Mouse (Mus musculus) inflammation-experienced regulatory T-cells, adult 6 months (primary cell): ENCODE data around the gene Olfr78. TPM values are rescaled to one million over a fixed set of nuclear protein-coding genes. Genes with fewer than 3 reads are reported as not detected.

ENCODE experiments used
- ATAC-seq: one replicate; pipeline ENCODE4 v1.8.0; 2017
- polyA plus RNA-seq, 3 experiments: library from polyadenylated mRNA; unstranded; fragments of 100-300 nt; shearing (Covaris generic); gene quantifications; one replicate each; pipeline ENCODE4 v1.2.1; 2017

Gene Olfr78
- polyA plus RNA-seq, result not detected

DNA sequence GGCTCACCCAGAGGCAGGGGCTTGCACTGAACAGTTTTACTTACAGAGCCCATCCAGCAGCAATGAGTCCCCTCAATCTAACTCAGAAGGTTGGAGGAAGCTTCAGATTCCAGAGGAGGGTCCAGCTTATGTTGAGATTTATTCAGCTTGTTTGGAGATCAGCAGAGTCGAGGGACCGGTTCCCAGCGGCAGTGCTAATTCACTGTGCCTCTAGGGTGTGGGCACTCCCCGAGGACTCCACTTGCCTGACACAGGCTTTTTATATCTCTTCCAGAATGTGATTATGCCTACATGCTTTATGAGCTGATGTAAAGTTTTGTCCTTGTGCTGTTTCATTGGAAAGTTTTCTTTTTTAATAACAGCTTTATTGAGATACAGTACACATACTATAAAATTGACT is at the start of gene Olfr78, which contains the start of gene Olfr560:
Gene Olfr78 (minus strand): TSS at position 206 of the 400 bp plus-strand sequence.
Gene Olfr560 (minus strand): TSS at position 101 of the 400 bp plus-strand sequence.
- ATAC-seq, result no peak

DNA sequence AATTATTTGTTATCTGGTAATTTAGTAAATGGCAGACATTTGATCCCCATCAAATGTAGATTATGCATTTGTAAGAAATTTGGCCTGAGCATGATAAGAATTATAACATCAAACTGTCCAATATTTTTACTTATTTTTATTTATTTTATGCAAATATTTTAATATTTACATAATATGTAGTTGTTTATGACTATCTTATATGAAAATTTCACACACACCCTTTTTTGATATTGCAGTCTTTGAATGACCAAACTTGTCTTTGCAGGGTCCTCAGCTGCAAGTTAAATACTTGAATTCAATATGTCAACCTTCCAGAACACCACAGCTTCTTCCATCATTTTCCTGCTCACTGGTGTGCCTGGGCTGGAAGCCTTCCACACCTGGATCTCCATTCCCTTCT is 43.9 kb upstream of the Olfr78 start, which contains the start of gene Olfr564:
Gene Olfr564 (plus strand): TSS at position 301 of the 400 bp plus-strand sequence.
- no peak for ATAC-seq

DNA sequence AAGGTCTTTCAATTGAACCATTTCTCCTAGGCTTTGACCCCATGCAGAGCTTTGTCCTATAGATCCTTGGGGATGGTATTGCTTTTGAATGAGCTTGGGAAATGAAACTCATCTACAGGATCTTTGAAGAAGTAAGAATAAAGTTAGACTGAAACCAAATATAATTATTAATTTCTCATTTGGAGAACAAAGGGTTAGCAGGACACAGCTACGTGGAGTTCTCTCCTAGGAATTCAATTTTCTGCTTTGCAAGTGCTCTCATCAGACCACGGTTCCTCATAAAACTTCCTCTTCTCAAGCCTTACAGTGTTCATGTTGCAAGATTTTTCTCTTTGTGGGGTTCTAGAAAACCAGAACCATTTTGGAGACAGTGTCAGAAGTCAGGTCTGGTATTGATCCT is 11.7 kb upstream of the Olfr78 start, which contains the start of gene Olfr561:
Gene Olfr561 (plus strand): TSS at position 301 of the 400 bp plus-strand sequence.
- ATAC-seq, result no peak

GRCm38 (mm10) chr7:102752086-102752485 is 7.2 kb downstream of the Olfr78 start:
- no peak for ATAC-seq

DNA sequence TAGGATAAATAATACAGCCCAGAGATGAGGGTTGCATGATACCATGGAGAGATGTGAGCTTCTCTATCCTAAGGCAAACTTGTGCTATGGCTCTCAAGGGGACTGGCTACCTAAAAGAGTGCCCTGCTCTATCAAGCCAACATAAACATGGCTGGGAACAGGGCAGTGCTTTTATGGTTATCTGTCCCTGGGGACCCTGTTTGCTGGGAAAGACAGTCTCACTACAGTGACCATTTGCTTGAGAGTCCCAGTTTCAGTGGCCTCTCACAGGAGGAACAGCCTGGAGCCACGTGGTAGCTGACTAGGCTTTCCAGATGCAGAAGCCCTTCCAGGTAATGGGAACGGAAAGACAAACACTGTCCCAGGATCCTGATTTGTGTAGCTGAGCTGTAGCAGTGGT is 21.6 kb downstream of the Olfr78 start:
- ATAC-seq, result no peak

DNA sequence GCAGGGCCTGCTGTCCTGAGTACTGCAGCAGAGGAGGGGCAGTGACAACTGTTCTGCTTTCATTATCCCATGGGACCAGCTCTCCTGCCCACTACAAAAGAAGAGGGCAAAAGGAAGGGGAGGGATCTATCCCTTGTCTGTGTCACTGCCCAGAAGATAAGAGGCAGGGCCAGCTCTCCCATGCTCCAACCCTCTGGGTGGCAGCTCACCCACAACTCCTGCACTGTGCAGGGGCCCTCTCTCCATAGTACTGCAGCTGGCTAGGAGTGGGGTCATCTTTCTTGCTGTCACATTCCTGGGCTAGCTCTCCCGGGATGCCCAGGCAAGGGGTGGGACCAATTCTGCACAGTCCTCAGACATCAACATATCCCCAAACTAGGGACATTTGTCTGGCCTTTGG is 25.5 kb downstream of the Olfr78 start:
- ATAC-seq, result no peak

DNA sequence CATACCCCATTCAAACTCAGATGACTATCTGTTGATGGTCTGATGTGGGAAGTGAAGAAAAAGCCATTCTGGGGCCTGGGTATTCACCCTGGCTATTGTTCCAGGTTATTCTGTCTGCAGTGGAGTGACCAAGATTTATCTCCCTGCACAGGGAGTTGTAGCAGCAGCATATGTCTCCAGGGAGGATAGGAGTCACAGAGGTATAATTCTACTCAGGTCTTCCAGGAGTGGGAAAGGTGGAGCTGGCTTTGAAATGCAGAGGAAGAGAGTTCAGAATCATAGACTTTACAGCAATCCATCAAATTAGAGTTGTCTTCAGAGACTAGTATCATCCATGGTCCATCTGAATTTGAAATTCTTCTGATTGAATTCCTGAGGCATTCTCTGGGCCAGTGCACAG is 31.9 kb downstream of the Olfr78 start, which contains the start of gene Olfr559:
Gene Olfr559 (minus strand): TSS at position 101 of the 400 bp plus-strand sequence.
- no peak for ATAC-seq

- ATAC-seq, result no peak
These were observed 40.3 kb downstream of the Olfr78 start, which contains the start of gene Olfr33 for GRCm38 (mm10) chr7:102718970-102719369. TSS of gene Olfr33 (minus strand) at chr7:102719070.

- ATAC-seq, result no peak
These were observed 57.4 kb downstream of the Olfr78 start, which contains the start of gene Olfr558 for GRCm38 (mm10) chr7:102701915-102702314. TSS of gene Olfr558 (plus strand) at chr7:102702215.

DNA sequence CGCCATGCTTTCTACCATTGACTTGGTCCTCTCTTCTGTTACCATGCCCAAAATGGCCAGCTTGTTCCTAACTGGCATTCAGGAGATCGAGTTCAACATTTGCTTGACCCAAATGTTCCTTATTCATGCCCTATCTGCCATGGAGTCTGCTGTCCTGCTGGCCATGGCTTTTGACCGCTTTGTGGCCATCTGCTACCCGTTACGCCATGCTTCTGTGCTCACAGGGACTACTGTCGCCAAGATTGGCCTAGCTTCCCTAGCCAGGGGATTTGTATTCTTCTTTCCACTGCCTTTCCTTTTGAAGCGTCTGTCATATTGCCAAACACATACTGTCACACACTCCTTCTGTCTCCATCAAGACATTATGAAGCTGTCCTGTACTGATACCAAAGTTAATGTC is 60.8 kb downstream of the Olfr78 start:
- ATAC-seq, result no peak

DNA sequence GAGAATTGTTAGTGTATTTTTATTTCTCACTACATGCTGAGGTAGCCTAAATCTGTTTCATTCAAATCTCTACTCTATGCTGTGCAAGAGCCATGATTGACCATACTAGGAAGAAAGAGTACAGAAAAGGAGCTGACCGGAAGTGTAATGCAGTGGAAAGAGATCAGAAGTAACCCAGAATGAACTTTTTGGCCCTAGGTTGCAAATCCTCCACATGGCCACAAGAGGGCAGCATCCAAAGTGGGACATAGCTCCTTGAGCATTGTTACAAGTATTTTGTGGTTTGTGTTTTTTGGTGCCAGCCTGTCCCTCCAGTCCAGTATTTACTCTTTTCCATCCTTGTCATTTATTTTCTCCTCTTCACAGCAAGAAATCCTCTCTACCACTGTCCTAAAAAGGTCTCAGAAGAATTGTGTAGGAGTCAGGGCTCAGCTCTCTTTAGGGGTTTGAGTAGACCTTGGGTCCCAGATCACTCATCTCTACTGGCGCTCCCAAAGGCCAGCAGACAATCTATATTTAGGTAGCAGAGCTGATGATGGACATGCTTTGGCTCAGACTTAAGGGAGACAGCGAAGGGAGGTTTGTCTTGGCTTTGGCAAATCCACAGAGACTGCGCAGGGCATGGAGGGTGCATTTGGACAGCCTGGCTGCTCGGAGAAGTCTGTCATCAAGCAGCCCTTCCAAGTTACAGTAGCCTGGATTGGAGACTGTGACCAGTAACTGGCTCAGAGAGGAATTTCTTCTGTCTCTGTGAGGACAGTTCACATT is 63.7 kb downstream of the Olfr78 start, which contains the start of gene Olfr557:
Gene Olfr557 (plus strand): TSS at position 553 of the 768 bp plus-strand sequence.
- peak; percentile 32 for ATAC-seq

Other genes starting within 250 kb of the Olfr78 start
- gene Olfr547, start 224.7 kb downstream of the Olfr78 start, polyA plus RNA-seq, result not detected
- not detected for gene Olfr548-ps1, start 218.6 kb downstream of the Olfr78 start, polyA plus RNA-seq
- not detected for gene Olfr549, start 209.6 kb downstream of the Olfr78 start, polyA plus RNA-seq
- 10 to 100 TPM in 1 of 3 experiments, 1 to 10 TPM in 2; 7.8 to 10.0 (median 9.7) TPM for gene Trim21, start 194.0 kb downstream of the Olfr78 start, polyA plus RNA-seq
- gene Olfr550, start 188.0 kb downstream of the Olfr78 start, polyA plus RNA-seq, result under 1 TPM in 1 of 3 experiments, not detected in 2; 0.15 TPM
- under 1 TPM in 1 of 3 experiments, not detected in 2; 0.12 TPM for gene Olfr551, start 167.6 kb downstream of the Olfr78 start, polyA plus RNA-seq
- gene Olfr552, start 161.7 kb downstream of the Olfr78 start, polyA plus RNA-seq, result not detected
- gene Olfr553, start 141.3 kb downstream of the Olfr78 start, polyA plus RNA-seq, result not detected
- gene Olfr554, start 121.0 kb downstream of the Olfr78 start, polyA plus RNA-seq, result not detected
- gene Olfr555, start 100.6 kb downstream of the Olfr78 start, polyA plus RNA-seq, result not detected
- gene Olfr556, start 94.6 kb downstream of the Olfr78 start, polyA plus RNA-seq, result under 1 TPM in 1 of 3 experiments, not detected in 2; 0.15 TPM
- 10 to 100 TPM in 2 of 3 experiments, 1 to 10 TPM in 1; 7.5 to 16.1 (median 15.7) TPM for gene Trim68, start 72.1 kb downstream of the Olfr78 start, polyA plus RNA-seq
- gene Olfr557, start 63.6 kb downstream of the Olfr78 start, polyA plus RNA-seq, result not detected
- not detected for gene Olfr558, start 57.3 kb downstream of the Olfr78 start, polyA plus RNA-seq
- not detected for gene Olfr33, start 40.4 kb downstream of the Olfr78 start, polyA plus RNA-seq
- gene Olfr559, start 32.0 kb downstream of the Olfr78 start, polyA plus RNA-seq, result not detected
- not detected for gene Olfr560, start 105 bp downstream of the Olfr78 start, polyA plus RNA-seq
- not detected for gene Olfr561, start 11.8 kb upstream of the Olfr78 start, polyA plus RNA-seq
- not detected for gene Olfr564, start 44.0 kb upstream of the Olfr78 start, polyA plus RNA-seq
- gene Olfr566, start 99.3 kb upstream of the Olfr78 start, polyA plus RNA-seq, result not detected
- not detected for gene Olfr568, start 117.7 kb upstream of the Olfr78 start, polyA plus RNA-seq
- not detected for gene Olfr569, start 131.4 kb upstream of the Olfr78 start, polyA plus RNA-seq
- not detected for gene Olfr570, start 135.1 kb upstream of the Olfr78 start, polyA plus RNA-seq
- gene Olfr571, start 158.1 kb upstream of the Olfr78 start, polyA plus RNA-seq, result not detected
- gene Olfr572, start 164.9 kb upstream of the Olfr78 start, polyA plus RNA-seq, result not detected
- gene Olfr573-ps1, start 183.1 kb upstream of the Olfr78 start, polyA plus RNA-seq, result not detected
- gene Olfr574, start 189.0 kb upstream of the Olfr78 start, polyA plus RNA-seq, result not detected
- gene Olfr575, start 199.3 kb upstream of the Olfr78 start, polyA plus RNA-seq, result not detected
- not detected for gene Olfr576, start 203.2 kb upstream of the Olfr78 start, polyA plus RNA-seq
- gene Olfr577, start 216.5 kb upstream of the Olfr78 start, polyA plus RNA-seq, result not detected
- not detected for gene Olfr578, start 229.9 kb upstream of the Olfr78 start, polyA plus RNA-seq